Mouse (Mus musculus) T-helper 1 cell (primary cell): ENCODE results near the gene Zscan4f.
"Not testable (repeated sequence)": the region's sequence is repeated elsewhere in the genome, so short reads cannot be mapped to it uniquely, and the experiment has no call there.

ENCODE experiments used
- in situ Hi-C: fragments of 300-600 bp; cut with MboI, MseI; formaldehyde crosslinking; loops from one replicate; pipeline ENCODE4 v1.15.1; 2025; ENCODE audit warnings: high pct_unique_total_duplicates

Zscan4f gene

GRCm38 (mm10) chr7:11397615-11398014 is at the start of gene Zscan4f:
Gene Zscan4f, plus strand, starts transcription at chr7:11397915.
- in situ Hi-C loops, result not testable (repeated sequence)

- in situ Hi-C loops, result not testable (repeated sequence)
Observed at GRCm38 (mm10) chr7:11384641-11385040, 13.1 kb upstream of the Zscan4f start.
